Mouse (Mus musculus): ENCODE results near the gene Foxp1.

DNA sequence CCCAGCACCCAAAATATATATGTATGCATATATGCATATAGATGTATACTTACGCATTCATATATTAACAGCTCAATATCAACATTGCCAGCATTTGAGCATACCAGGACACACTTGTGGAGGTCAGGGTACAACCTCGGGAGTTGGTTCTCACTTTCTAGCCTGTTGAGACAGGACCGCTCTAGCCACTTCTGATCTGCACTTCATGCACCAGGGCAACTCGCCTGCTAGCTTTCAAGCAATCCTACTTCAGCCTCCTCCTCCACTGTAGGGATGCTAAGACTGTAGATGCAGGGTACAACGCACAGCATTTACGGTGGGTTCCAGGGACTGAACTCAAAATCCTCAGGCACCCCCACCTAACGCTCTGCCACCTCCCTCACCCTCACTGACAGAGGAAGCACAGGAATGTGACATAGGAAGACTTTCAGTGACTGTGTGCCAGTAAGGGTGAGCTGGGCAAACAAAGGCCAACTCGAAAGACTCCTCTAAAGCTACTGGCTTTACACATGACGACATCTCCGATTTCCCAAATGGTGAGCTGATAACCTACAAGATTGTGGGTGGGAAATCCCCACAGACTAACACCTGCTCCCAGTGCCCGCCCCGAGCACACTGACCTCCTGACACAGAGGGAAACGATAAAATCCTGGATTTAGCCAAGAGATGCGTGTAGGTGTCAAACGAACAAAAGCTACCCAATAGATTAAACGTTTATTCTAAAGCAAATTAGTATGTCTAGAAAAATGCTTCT is 93.0 kb downstream of the Foxp1 start:
- no peak for TF ChIP-seq POLR2A (IDR thresholded peaks at IDR 0.05; ENCODE audit: control insufficient read depth in 1 of 2, insufficient read depth in 1 of 2, low read depth in 1 of 2, low read length in 2 of 2, poor library complexity in 1 of 2)
- TF ChIP-seq CTCF (IDR thresholded peaks at IDR 0.05 in 2 of 3, conservative IDR thresholded peaks at IDR 0.05 in 1 of 3; ENCODE audit: control insufficient read depth in 1 of 3, insufficient read depth in 1 of 3, low read depth in 2 of 3, low read length in 3 of 3, poor library complexity in 1 of 3, severe bottlenecking in 1 of 3): no peak
- no peak for TF ChIP-seq MXI1 (IDR thresholded peaks at IDR 0.05; ENCODE audit: low read depth, low read length)
- TF ChIP-seq ZKSCAN1 (IDR thresholded peaks at IDR 0.05; ENCODE audit: low read depth, low read length): no peak
- TF ChIP-seq MYC (IDR thresholded peaks at IDR 0.05; ENCODE audit: low read depth, low read length): no peak

All from MEL (cell line).